Mouse (Mus musculus): ENCODE data around the gene Slc22a7.

Gene Slc22a7

DNA sequence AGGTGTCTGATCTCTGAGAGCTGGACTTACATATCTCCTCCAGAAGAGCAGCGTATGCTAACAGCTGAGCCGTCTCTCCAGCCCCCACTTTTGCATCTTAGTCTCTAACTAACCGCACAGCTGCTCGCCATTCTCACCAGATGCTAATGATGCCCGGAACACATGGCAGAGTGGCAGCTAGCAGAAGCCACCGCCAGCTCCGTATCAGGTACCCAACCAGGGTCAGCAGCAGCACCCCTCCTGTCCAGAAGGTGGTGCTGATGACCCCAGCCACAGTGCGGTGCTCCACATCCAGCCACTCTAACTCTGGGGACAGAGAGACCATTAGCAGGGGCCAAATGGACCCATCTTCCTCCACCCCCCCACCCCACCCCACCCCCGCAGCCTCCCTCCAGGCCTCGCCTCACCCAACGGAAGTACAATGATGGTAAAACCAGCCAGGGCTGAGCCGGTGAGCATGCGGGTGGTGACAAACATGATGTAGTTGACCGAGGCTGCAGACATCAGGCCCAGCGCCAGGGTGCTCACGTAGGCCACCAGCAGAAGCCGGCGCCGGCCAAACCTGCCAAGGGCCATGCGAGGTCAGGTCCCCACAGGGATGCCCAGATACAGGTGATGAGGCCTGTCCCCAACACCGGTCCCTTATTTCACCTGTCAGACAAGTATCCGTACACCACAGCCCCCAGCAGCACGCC lies 1.4 kb downstream of the Slc22a7 start:
- DNase-seq (ENCODE audit: low read depth in 2 of 2, low spot score in 2 of 2), result no peak

DNA sequence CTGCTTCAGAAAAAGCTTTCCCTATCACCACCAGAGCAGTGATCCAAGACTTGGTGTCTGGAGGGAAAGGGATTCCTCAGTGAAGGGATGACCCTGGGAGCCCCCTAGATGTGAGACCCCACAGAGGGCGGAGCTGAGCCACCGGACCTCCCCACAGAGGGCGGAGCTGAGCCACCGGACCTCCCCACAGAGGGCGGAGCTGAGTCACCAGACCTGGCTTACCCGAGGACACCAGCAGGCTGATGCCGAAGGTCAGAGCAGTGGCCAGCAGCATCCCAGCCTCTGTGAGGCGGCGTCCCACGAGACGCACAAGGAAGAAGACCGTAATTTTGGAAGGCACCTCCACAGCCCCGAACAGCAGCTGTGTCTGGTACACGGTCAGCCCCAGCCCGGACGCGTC lies 4.6 kb downstream of the Slc22a7 start:
- DNase-seq (ENCODE audit: low read depth in 2 of 2, low spot score in 2 of 2), result no peak

DNA sequence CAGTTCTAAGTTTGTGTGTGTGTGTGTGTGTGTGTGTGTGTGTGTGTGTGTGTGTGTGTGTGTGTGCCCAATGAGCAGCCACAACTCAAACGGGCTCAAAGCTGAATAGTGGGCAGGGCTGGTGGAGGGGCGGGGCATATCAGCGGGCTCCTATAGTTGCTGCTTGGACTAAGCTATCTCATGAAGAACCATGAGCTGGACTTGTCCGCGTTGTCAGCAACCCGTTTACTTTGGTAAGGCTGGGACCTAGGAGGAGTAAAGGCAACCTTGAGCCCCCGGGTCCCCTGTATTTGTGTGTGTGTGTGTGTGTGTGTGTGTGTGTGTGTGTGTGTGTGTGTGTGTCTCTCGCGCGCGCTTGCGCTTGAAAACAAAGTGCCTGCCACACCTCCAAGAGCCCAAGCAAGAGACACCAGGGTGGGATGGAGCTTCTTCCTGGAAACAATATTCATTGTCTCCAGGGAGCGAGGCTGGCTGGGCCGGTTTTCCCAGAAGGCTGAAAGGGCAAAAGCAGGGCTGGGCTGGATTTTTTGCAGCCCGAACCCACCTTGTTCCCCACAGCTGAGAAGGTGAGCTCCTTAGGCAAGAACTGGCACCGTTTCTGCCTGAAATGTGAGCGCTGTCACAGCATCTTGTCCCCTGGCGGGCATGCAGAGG lies 9.4 kb downstream of the Slc22a7 start, which contains the start of gene Crip3:
Crip3 (plus strand) TSS at position 166 of the 654 bp plus-strand sequence.
- no peak for DNase-seq (ENCODE audit: low read depth in 2 of 2, low spot score in 2 of 2)

DNA sequence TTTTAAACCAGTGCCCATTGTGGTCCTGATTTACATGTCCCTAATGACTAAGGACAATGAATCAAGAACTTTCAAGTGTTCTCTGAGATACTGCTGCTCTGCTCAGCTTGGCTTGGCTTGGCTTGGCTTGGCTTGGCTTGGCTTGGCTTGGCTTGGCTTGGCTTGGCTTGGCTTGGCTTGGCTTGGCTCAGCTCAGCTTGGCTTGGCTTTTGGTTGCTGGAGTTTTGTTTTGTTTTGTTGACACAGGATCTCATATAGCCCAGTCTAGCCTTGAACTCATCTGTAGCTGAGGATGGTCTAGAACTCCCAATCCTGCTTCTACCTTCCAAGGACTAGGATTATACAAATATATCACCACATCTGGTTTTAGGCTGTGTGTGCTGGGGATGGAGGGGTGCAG lies 11.8 kb downstream of the Slc22a7 start:
- no peak for DNase-seq (ENCODE audit: low read depth in 2 of 2, low spot score in 2 of 2)

DNA sequence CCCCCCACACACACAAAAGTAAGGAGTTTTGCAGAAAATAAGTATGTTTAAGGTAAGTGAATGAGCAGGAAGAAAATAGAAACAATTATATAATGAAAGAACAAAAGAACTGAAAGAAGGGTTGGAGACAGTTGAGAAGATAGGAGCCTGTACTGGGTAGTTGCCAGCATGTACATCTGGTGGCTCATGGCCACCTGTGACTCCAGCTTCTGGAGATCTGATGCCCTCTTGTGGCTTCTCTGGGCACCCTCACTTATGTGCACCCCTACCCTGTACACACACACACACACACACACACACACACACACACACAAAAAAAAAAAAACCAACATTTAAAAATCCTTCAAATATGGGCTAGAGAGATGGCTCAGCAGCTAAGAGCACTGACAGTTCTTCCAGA lies 18.5 kb downstream of the Slc22a7 start:
- no peak for DNase-seq (ENCODE audit: low read depth in 2 of 2, low spot score in 2 of 2)

- DNase-seq (ENCODE audit: low read depth in 2 of 2, low spot score in 2 of 2), result no peak
These were observed 19.6 kb downstream of the Slc22a7 start for GRCm38 (mm10) chr17:46418628-46419027.

DNA sequence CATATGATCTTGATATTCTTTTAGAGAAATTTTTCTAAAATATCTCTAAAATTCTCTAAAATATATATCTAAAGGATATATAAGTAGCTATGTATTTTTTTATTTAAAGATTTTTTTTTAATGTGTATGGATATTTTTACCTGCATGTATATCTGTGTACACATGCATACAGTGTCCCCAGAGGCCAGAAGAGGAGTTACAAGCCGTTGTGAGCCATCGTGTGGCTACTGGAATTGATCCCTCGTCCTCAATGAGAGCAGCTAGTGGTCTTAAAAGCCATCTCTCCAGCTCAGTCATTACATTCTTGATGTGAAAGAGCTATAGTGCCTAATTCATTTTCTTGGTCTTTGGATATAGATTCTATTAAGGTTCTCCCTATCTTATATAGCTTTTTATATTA lies 29.8 kb downstream of the Slc22a7 start:
- DNase-seq (ENCODE audit: low read depth in 2 of 2, low spot score in 2 of 2), result no peak

GRCm38 (mm10) chr17:46394631-46395030 lies 43.6 kb downstream of the Slc22a7 start:
- DNase-seq (ENCODE audit: low read depth in 2 of 2, low spot score in 2 of 2), result no peak

- DNase-seq (ENCODE audit: low read depth in 2 of 2, low spot score in 2 of 2), result peak; percentile 15 to 38
These were observed 45.2 kb downstream of the Slc22a7 start for GRCm38 (mm10) chr17:46393012-46393411.

- DNase-seq (ENCODE audit: low read depth in 2 of 2, low spot score in 2 of 2), result no peak
These were observed 50.1 kb downstream of the Slc22a7 start for GRCm38 (mm10) chr17:46388200-46388599.

GRCm38 (mm10) chr17:46384061-46384801 lies 54.0 kb downstream of the Slc22a7 start:
- peak; percentile 10 to 19 for DNase-seq (ENCODE audit: low read depth in 2 of 2, low spot score in 2 of 2)

DNA sequence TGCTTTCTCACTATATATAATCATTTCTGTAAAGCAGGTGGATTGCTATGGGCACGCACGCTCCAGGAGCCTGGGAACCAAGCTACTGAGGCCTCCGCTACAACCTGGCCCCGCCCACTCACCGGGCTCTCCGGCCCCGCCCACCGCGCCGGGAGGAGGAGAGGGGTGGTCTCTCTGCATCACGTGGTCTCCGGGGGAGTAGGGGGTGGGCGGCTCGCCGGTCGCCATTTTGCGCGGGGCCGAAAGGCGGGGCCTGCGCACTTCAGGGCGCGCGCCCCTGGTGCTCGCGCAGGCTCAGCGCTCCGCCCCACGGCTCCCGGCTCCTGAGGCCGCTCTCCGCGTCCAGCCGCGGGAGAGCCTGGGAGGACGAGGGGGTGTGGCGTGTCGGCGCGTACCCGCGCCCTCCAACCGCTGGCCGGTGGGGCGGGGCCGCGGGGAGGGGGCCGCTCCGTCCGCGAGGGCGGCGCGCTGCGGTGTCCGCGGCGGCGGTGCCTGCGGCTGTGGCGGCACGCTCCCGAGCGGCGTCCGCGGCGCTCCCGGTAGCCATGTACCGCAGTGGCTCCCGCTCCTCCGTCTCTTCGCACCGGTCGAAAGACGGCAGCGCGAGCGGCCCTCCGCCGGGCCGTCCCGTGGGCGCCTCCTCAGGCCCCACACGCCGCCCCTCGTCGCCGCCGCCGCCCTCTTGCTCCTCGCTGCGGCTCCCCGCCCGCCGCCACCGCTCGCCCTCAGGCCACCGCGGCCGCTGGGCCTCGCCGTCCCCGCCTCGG lies 54.8 kb downstream of the Slc22a7 start, which contains the start of gene Zfp318:
Zfp318 (plus strand) TSS at position 438 of the 767 bp plus-strand sequence.
- peak; percentile 94 to 95 for DNase-seq (ENCODE audit: low read depth in 2 of 2, low spot score in 2 of 2)

Data from CD8-positive naive resting alpha-beta T cell, adult 2 months (primary cell).